Mouse (Mus musculus): ENCODE measurements around the gene Igfn1. TPM values are rescaled to one million over a fixed set of nuclear protein-coding genes. Genes with fewer than 3 reads are reported as not detected.

Gene Igfn1
- polyA plus RNA-seq, 1 experiment from 2014 or later: not detected

- Histone ChIP-seq H3K4me2 (ENCODE audit: low read depth, low read length) (no peak overlapping the region), H3K9me3 (replicated peaks; ENCODE audit: control insufficient read depth, low read length) (no peaks in the 10 kb centered on the region), H3K36me3 (replicated peaks; ENCODE audit: control insufficient read depth, insufficient read depth, low read depth, low read length) (no peaks in the 10 kb centered on the region), H3K27ac (replicated peaks; ENCODE audit: low read depth, low read length) (no peak overlapping the region), H3K4me1 (ENCODE audit: control insufficient read depth, insufficient read depth, low read length) (no peaks in the 10 kb centered on the region), H3K4me3 (ENCODE audit: low read depth, low read length) (no peak overlapping the region), H3K27me3 (ENCODE audit: control insufficient read depth, insufficient read depth, low read length) (no peaks in the 10 kb centered on the region), H3K9ac (replicated peaks; ENCODE audit: low read length) (no peak overlapping the region)
- 82% methylated on average over 2 of the region's 2 CpGs for WGBS
- ATAC-seq (replicated peaks; ENCODE audit: insufficient number of reproducible peaks, low FRiP score, low TSS enrichment, low read depth): no peak
- no peak for DNase-seq (ENCODE audit: low spot score)
Observed at GRCm38 (mm10) chr1:136001438-136001837, 4.7 kb downstream of the Igfn1 start.

DNA sequence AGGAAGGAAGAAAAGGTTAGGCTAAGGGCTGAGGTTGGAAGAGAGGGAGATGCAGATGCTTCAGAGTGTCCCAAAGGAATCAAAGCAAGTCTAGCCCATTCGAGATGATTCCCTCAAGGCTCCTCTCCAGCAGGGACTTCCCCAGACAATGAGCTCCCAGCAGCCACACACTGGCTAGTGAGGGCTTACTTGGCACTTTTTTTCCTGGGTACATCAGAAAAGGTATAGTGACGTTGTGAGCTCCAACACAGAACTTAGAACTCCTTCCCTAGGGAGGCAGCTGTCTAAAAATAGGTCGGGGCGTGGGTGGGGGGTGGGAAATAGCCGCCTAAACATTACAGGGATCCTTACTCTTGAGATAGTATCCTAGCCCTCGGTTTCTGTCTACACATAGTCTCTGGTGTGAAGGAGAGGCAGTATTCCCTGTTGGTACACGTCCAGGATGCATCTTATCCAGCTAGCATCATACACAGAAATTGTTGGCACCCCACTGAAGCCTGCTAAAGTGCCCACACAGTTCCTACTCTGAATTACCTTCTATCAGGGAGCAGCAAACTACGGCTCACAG lies 6.3 kb downstream of the Igfn1 start:
- Histone ChIP-seq H3K4me2 (ENCODE audit: low read depth, low read length) (no peak overlapping the region), H3K27ac (replicated peaks; ENCODE audit: low read depth, low read length) (no peak overlapping the region), H3K36me3 (replicated peaks; ENCODE audit: control insufficient read depth, insufficient read depth, low read depth, low read length) (no peaks in the 10 kb centered on the region), H3K4me1 (ENCODE audit: control insufficient read depth, insufficient read depth, low read length) (no peaks in the 10 kb centered on the region), H3K9ac (replicated peaks; ENCODE audit: low read length) (no peak overlapping the region), H3K4me3 (ENCODE audit: low read depth, low read length) (no peak overlapping the region), H3K27me3 (ENCODE audit: control insufficient read depth, insufficient read depth, low read length) (no peaks in the 10 kb centered on the region), H3K9me3 (replicated peaks; ENCODE audit: control insufficient read depth, low read length) (no peaks in the 10 kb centered on the region)
- WGBS: 66% methylated on average over 8 of the region's 8 CpGs
- ATAC-seq (replicated peaks; ENCODE audit: insufficient number of reproducible peaks, low FRiP score, low TSS enrichment, low read depth) (no peak), DNase-seq (ENCODE audit: low spot score) (no peak)

GRCm38 (mm10) chr1:135997537-135997936 lies 8.6 kb downstream of the Igfn1 start:
- ATAC-seq (replicated peaks; ENCODE audit: insufficient number of reproducible peaks, low FRiP score, low TSS enrichment, low read depth) (no peak), DNase-seq (ENCODE audit: low spot score) (no peak)
- H3K4me2 ChIP-seq (ENCODE audit: low read depth, low read length): no peak overlapping the region
- no peak overlapping the region for H3K27ac ChIP-seq (replicated peaks; ENCODE audit: low read depth, low read length)
- 75% methylated on average over 7 of the region's 7 CpGs for WGBS
- H3K4me1 ChIP-seq (ENCODE audit: control insufficient read depth, insufficient read depth, low read length): no peaks in the 10 kb centered on the region
- H3K4me3 ChIP-seq (ENCODE audit: low read depth, low read length): no peak overlapping the region
- H3K36me3 ChIP-seq (replicated peaks; ENCODE audit: control insufficient read depth, insufficient read depth, low read depth, low read length): no peaks in the 10 kb centered on the region
- H3K9ac ChIP-seq (replicated peaks; ENCODE audit: low read length): no peak overlapping the region
- H3K9me3 ChIP-seq (replicated peaks; ENCODE audit: control insufficient read depth, low read length): no peaks in the 10 kb centered on the region
- no peaks in the 10 kb centered on the region for H3K27me3 ChIP-seq (ENCODE audit: control insufficient read depth, insufficient read depth, low read length)

GRCm38 (mm10) chr1:135993470-135993869 lies 12.7 kb downstream of the Igfn1 start:
- Histone ChIP-seq H3K4me1 (ENCODE audit: control insufficient read depth, insufficient read depth, low read length) (no peaks in the 10 kb centered on the region), H3K27ac (replicated peaks; ENCODE audit: low read depth, low read length) (no peak overlapping the region), H3K36me3 (replicated peaks; ENCODE audit: control insufficient read depth, insufficient read depth, low read depth, low read length) (no peaks in the 10 kb centered on the region), H3K4me2 (ENCODE audit: low read depth, low read length) (no peak overlapping the region), H3K9me3 (replicated peaks; ENCODE audit: control insufficient read depth, low read length) (no peaks in the 10 kb centered on the region), H3K27me3 (ENCODE audit: control insufficient read depth, insufficient read depth, low read length) (no peaks in the 10 kb centered on the region), H3K9ac (replicated peaks; ENCODE audit: low read length) (no peak overlapping the region), H3K4me3 (ENCODE audit: low read depth, low read length) (no peak overlapping the region)
- no peak for ATAC-seq (replicated peaks; ENCODE audit: insufficient number of reproducible peaks, low FRiP score, low TSS enrichment, low read depth)
- WGBS: 79% methylated on average over 4 of the region's 4 CpGs
- DNase-seq (ENCODE audit: low spot score): no peak

- no peak for ATAC-seq (replicated peaks; ENCODE audit: insufficient number of reproducible peaks, low FRiP score, low TSS enrichment, low read depth)
- no peak overlapping the region for H3K27ac ChIP-seq (replicated peaks; ENCODE audit: low read depth, low read length)
- DNase-seq (ENCODE audit: low spot score): no peak
- H3K27me3 ChIP-seq (ENCODE audit: control insufficient read depth, insufficient read depth, low read length): no peaks in the 10 kb centered on the region
- H3K4me3 ChIP-seq (ENCODE audit: low read depth, low read length): no peak overlapping the region
- no peaks in the 10 kb centered on the region for H3K4me1 ChIP-seq (ENCODE audit: control insufficient read depth, insufficient read depth, low read length)
- no peaks in the 10 kb centered on the region for H3K36me3 ChIP-seq (replicated peaks; ENCODE audit: control insufficient read depth, insufficient read depth, low read depth, low read length)
- no peaks in the 10 kb centered on the region for H3K9me3 ChIP-seq (replicated peaks; ENCODE audit: control insufficient read depth, low read length)
- H3K9ac ChIP-seq (replicated peaks; ENCODE audit: low read length): no peak overlapping the region
- H3K4me2 ChIP-seq (ENCODE audit: low read depth, low read length): no peak overlapping the region
Observed at GRCm38 (mm10) chr1:135989876-135990275, 16.3 kb downstream of the Igfn1 start.

DNA sequence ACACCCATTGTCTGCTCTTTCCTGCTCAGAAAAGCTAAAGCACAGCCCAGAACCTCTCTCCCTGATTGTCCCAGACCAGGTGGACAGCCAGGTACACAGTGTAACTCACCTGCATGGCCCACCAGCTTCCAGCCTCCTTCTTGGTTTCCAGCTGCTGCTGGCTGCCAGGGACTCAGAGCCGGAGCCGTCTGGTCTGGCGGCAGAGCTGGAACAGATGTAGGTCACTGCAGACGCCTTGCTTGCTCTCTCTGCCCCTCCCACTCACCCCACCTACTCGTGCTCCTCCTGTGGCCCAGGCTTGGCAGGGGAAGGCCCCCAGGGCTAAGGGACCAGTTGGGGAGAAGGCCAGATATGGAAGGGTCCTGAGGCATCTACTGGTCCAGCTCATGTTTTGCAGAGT lies 22.0 kb downstream of the Igfn1 start:
- 50% methylated on average over 5 of the region's 5 CpGs for WGBS
- H3K9ac ChIP-seq (replicated peaks; ENCODE audit: low read length): no peak overlapping the region
- no peak for ATAC-seq (replicated peaks; ENCODE audit: insufficient number of reproducible peaks, low FRiP score, low TSS enrichment, low read depth)
- no peak overlapping the region for H3K4me2 ChIP-seq (ENCODE audit: low read depth, low read length)
- no peak overlapping the region for H3K4me3 ChIP-seq (ENCODE audit: low read depth, low read length)
- no peak for DNase-seq (ENCODE audit: low spot score)
- no peaks in the 10 kb centered on the region for H3K36me3 ChIP-seq (replicated peaks; ENCODE audit: control insufficient read depth, insufficient read depth, low read depth, low read length)
- H3K27ac ChIP-seq (replicated peaks; ENCODE audit: low read depth, low read length): no peak overlapping the region
- H3K9me3 ChIP-seq (replicated peaks; ENCODE audit: control insufficient read depth, low read length): no peaks in the 10 kb centered on the region
- no peaks in the 10 kb centered on the region for H3K27me3 ChIP-seq (ENCODE audit: control insufficient read depth, insufficient read depth, low read length)
- H3K4me1 ChIP-seq (ENCODE audit: control insufficient read depth, insufficient read depth, low read length): no peaks in the 10 kb centered on the region

DNA sequence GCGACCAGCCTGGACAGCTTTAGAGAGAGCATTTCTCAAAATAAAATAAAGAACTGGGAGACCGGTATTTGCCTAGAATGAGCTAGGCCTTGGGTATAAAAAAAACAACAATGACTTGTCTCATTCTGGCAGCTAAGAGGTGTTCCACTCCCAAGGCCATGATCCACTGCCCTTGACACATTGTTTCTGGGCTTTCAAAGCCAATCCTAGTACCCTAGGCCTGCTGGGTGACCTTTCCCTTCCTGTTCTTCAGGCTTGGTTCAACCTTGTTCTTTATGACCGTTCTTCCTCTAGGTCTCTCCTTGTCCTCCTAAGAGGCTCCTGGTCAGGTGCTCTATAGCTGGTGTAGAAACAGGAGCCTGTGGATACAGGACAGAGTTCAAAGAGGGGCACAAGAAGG lies 33.6 kb downstream of the Igfn1 start:
- ATAC-seq (replicated peaks; ENCODE audit: insufficient number of reproducible peaks, low FRiP score, low TSS enrichment, low read depth): no peak
- Histone ChIP-seq H3K4me3 (ENCODE audit: low read depth, low read length) (no peak overlapping the region), H3K4me1 (ENCODE audit: control insufficient read depth, insufficient read depth, low read length) (no peaks in the 10 kb centered on the region), H3K9me3 (replicated peaks; ENCODE audit: control insufficient read depth, low read length) (no peaks in the 10 kb centered on the region), H3K9ac (replicated peaks; ENCODE audit: low read length) (no peak overlapping the region), H3K27me3 (ENCODE audit: control insufficient read depth, insufficient read depth, low read length) (no peaks in the 10 kb centered on the region), H3K4me2 (ENCODE audit: low read depth, low read length) (no peak overlapping the region), H3K27ac (replicated peaks; ENCODE audit: low read depth, low read length) (no peak overlapping the region), H3K36me3 (replicated peaks; ENCODE audit: control insufficient read depth, insufficient read depth, low read depth, low read length) (no peaks in the 10 kb centered on the region)
- DNase-seq (ENCODE audit: low spot score): no peak
- 89% methylated on average over 3 of the region's 3 CpGs for WGBS

DNA sequence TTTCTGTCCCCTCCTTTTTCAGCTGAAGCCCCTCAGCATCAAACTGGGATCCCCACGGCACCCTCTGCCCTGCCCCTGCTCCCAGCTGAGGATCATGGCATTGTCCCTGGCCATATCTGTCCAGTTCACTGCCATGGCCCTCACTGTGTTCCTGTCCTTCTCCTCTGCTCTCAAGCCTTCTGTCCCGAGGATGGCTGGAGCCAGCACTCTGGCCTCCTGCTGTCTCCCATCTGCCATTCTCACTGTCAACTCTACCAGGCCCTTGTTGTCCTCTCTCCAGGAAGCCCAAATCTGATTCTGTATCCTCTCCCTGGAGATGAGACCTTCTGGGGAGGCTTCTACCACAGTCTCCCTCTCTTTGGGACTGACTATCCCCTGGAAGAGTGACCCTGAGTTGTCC lies 35.7 kb downstream of the Igfn1 start:
- Histone ChIP-seq H3K4me2 (ENCODE audit: low read depth, low read length) (no peak overlapping the region), H3K4me1 (ENCODE audit: control insufficient read depth, insufficient read depth, low read length) (no peaks in the 10 kb centered on the region), H3K4me3 (ENCODE audit: low read depth, low read length) (no peak overlapping the region), H3K27ac (replicated peaks; ENCODE audit: low read depth, low read length) (no peak overlapping the region), H3K9me3 (replicated peaks; ENCODE audit: control insufficient read depth, low read length) (no peaks in the 10 kb centered on the region), H3K27me3 (ENCODE audit: control insufficient read depth, insufficient read depth, low read length) (no peaks in the 10 kb centered on the region), H3K9ac (replicated peaks; ENCODE audit: low read length) (no peak overlapping the region), H3K36me3 (replicated peaks; ENCODE audit: control insufficient read depth, insufficient read depth, low read depth, low read length) (no peaks in the 10 kb centered on the region)
- no peak for ATAC-seq (replicated peaks; ENCODE audit: insufficient number of reproducible peaks, low FRiP score, low TSS enrichment, low read depth)
- no peak for DNase-seq (ENCODE audit: low spot score)
- 56% methylated on average over 2 of the region's 2 CpGs for WGBS
